Mouse (Mus musculus) regulatory T cell (primary cell): Measurements from ENCODE around the gene Ceacam1.
"Not testable (repeated sequence)": the region's sequence is repeated elsewhere in the genome, so short reads cannot be mapped to it uniquely, and the experiment has no call there.

Source experiments
- in situ Hi-C: fragments of 300-600 bp; cut with MboI, MseI; formaldehyde crosslinking; loops from one replicate; pipeline ENCODE4 v1.15.1; 2025; ENCODE audit warnings: high pct_unique_total_duplicates

Gene Ceacam1

GRCm38 (mm10) chr7:25477091-25477751 is at the start of gene Ceacam1:
TSS of gene Ceacam1 (minus strand) at chr7:25477603.
- in situ Hi-C loops: loop anchor here (5.0 kb wide), 2 partner anchors 55 to 120 kb away; no protein-coding TSS in a partner anchor

- in situ Hi-C loops: loop anchor here (10.0 kb wide), 1 partner anchor 51 kb away; no protein-coding TSS in a partner anchor
Measured at GRCm38 (mm10) chr7:25516070-25516777, 38.8 kb upstream of the Ceacam1 start.

GRCm38 (mm10) chr7:25515667-25516066 is 38.3 kb upstream of the Ceacam1 start:
- in situ Hi-C loops: loop anchor here (10.0 kb wide), 1 partner anchor 51 kb away; no protein-coding TSS in a partner anchor

GRCm38 (mm10) chr7:25509925-25510324 is 32.5 kb upstream of the Ceacam1 start:
- in situ Hi-C loops: loop anchor here (5.0 to 10.0 kb wide), 2 partner anchors 45 to 52 kb away; no protein-coding TSS in a partner anchor

- in situ Hi-C loops: loop anchor here (5.0 kb wide), 1 partner anchor 58 kb away; no protein-coding TSS in a partner anchor
Measured at GRCm38 (mm10) chr7:25494649-25495048, 17.2 kb upstream of the Ceacam1 start.

- in situ Hi-C loops: loop anchor here (5.0 kb wide), 1 partner anchor 62 kb away; no protein-coding TSS in a partner anchor
Measured at GRCm38 (mm10) chr7:25490698-25491097, 13.3 kb upstream of the Ceacam1 start.

- in situ Hi-C loops: not testable (repeated sequence)
Measured at GRCm38 (mm10) chr7:25489382-25489781, 12.0 kb upstream of the Ceacam1 start.

- in situ Hi-C loops: no loop called here
Measured at GRCm38 (mm10) chr7:25486186-25486585, 8.8 kb upstream of the Ceacam1 start.

- in situ Hi-C loops: no loop called here
Measured at GRCm38 (mm10) chr7:25485061-25485460, 7.7 kb upstream of the Ceacam1 start.

GRCm38 (mm10) chr7:25483133-25483735 is 5.8 kb upstream of the Ceacam1 start:
- in situ Hi-C loops: no loop called here

GRCm38 (mm10) chr7:25480791-25481190 is 3.4 kb upstream of the Ceacam1 start:
- in situ Hi-C loops: not testable (repeated sequence)

GRCm38 (mm10) chr7:25479440-25479839 is 2.0 kb upstream of the Ceacam1 start:
- in situ Hi-C loops: loop anchor here (5.0 kb wide), 2 partner anchors 57 to 118 kb away; no protein-coding TSS in a partner anchor

GRCm38 (mm10) chr7:25477752-25478093 is 320 bp upstream of the Ceacam1 start:
- in situ Hi-C loops: loop anchor here (5.0 kb wide), 2 partner anchors 55 to 120 kb away; no protein-coding TSS in a partner anchor

- in situ Hi-C loops: not testable (repeated sequence)
Measured at GRCm38 (mm10) chr7:25471821-25472220, 5.6 kb downstream of the Ceacam1 start.

- in situ Hi-C loops: loop anchor here (10.0 kb wide), 1 partner anchor 49 kb away; no protein-coding TSS in a partner anchor
Measured at GRCm38 (mm10) chr7:25465586-25465985, 11.8 kb downstream of the Ceacam1 start.

- in situ Hi-C loops: loop anchor here (10.0 kb wide), 1 partner anchor 50 kb away; no protein-coding TSS in a partner anchor
Measured at GRCm38 (mm10) chr7:25465010-25465409, 12.4 kb downstream of the Ceacam1 start.

GRCm38 (mm10) chr7:25462033-25462337 is 15.4 kb downstream of the Ceacam1 start:
- in situ Hi-C loops: loop anchor here (10.0 kb wide), 1 partner anchor 53 kb away; no protein-coding TSS in a partner anchor

GRCm38 (mm10) chr7:25461336-25462032 is 15.9 kb downstream of the Ceacam1 start:
- in situ Hi-C loops: loop anchor here (10.0 kb wide), 1 partner anchor 53 kb away; no protein-coding TSS in a partner anchor

- in situ Hi-C loops: no loop called here
Measured at GRCm38 (mm10) chr7:25452103-25452502, 25.3 kb downstream of the Ceacam1 start.

- in situ Hi-C loops: no loop called here
Measured at GRCm38 (mm10) chr7:25449913-25450890, 27.2 kb downstream of the Ceacam1 start.
